Mouse (Mus musculus) testis, adult 2 months (tissue): ENCODE measurements around the gene Angpt4. TPM values are rescaled to one million over a fixed set of nuclear protein-coding genes. Genes with fewer than 3 reads are reported as not detected.

Experiments used
- H3K27ac ChIP-seq: fragments of 200-500 bp; 2 replicates; pipeline ENCODE4 v1.5.1; 2012; ENCODE audit warnings: low read depth, low read length; ENCODE audit not compliant: control insufficient read depth, insufficient read depth
- H3K27me3 ChIP-seq: fragments of 200-500 bp; 2 replicates; pipeline ENCODE4 v1.6.1; 2012; ENCODE audit warnings: mild to moderate bottlenecking, low read length, moderate library complexity; ENCODE audit not compliant: control insufficient read depth, insufficient read depth
- H3K36me3 ChIP-seq: fragments of 200-500 bp; 2 replicates; pipeline ENCODE4 v1.6.1; 2012; ENCODE audit warnings: mild to moderate bottlenecking, low read length; ENCODE audit not compliant: control insufficient read depth, insufficient read depth
- H3K4me1 ChIP-seq: fragments of 200-500 bp; 2 replicates; pipeline ENCODE4 v1.6.1; 2012; ENCODE audit warnings: low read length; ENCODE audit not compliant: control insufficient read depth, insufficient read depth
- H3K4me3 ChIP-seq: fragments of 200-500 bp; 2 replicates; pipeline ENCODE4 v1.5.1; 2012; ENCODE audit warnings: low read depth, mild to moderate bottlenecking, low read length, moderate library complexity, mixed read lengths; ENCODE audit not compliant: control insufficient read depth
- CTCF ChIP-seq: fragments of 200-500 bp; IDR thresholded peaks from 2 replicates; pipeline ENCODE4 v1.5.1; 2012; ENCODE audit warnings: low read depth, mild to moderate bottlenecking, inconsistent platforms, low read length, moderate library complexity; ENCODE audit not compliant: control insufficient read depth, insufficient read depth, insufficient replicate concordance
- POLR2A ChIP-seq: fragments of 200-500 bp; IDR thresholded peaks from 2 replicates; pipeline ENCODE4 v1.6.1; 2012; ENCODE audit warnings: low read depth, mild to moderate bottlenecking, inconsistent platforms, low read length, moderate library complexity; ENCODE audit not compliant: control insufficient read depth
- polyA plus RNA-seq: library from polyadenylated mRNA; depleted of rRNA; stranded (reverse); fragments of >200 nt; gene quantifications from 2 replicates; pipeline ENCODE4 v1.2.3, GENCODE M21; 2012

Angpt4 gene
- polyA plus RNA-seq, 1 experiment, result 2.5 TPM

GRCm38 (mm10) chr2:151979470-151980354 lies 68.7 kb downstream of the Angpt4 start, which contains the start of gene Fam110a:
Fam110a (minus strand) TSS chr2:151980219.
- Histone ChIP-seq H3K27ac (peak within 1 kb of the TSS; percentile 76), H3K27me3 (no peaks in the 10 kb centered on the region), H3K4me3 (peak within 1 kb of the TSS; percentile 87), H3K36me3 (no peaks in the 10 kb centered on the region), H3K4me1 (peaks cover 13% of the 10 kb centered on the region)
- TF ChIP-seq POLR2A, result peak; percentile 84
- TF ChIP-seq CTCF, result no peak

- Histone ChIP-seq H3K4me3 (peak overlapping the region; percentile 87), H3K27ac (peak overlapping the region; percentile 76), H3K27me3 (no peaks in the 10 kb centered on the region), H3K4me1 (peaks cover 13% of the 10 kb centered on the region), H3K36me3 (no peaks in the 10 kb centered on the region)
- TF ChIP-seq POLR2A (no peak), CTCF (no peak)
Measured at GRCm38 (mm10) chr2:151980355-151980693, 69.3 kb downstream of the Angpt4 start.

GRCm38 (mm10) chr2:151981268-151981667 lies 70.3 kb downstream of the Angpt4 start:
- peaks cover 15% of the 10 kb centered on the region for H3K4me1 ChIP-seq
- no peaks in the 10 kb centered on the region for H3K27me3 ChIP-seq
- no peak overlapping the region; the same call in 1 of the 2 replicates for H3K4me3 ChIP-seq
- no peak overlapping the region for H3K27ac ChIP-seq
- H3K36me3 ChIP-seq, result no peaks in the 10 kb centered on the region
- TF ChIP-seq CTCF (no peak), POLR2A (no peak)

GRCm38 (mm10) chr2:151982476-151982875 lies 71.5 kb downstream of the Angpt4 start:
- TF ChIP-seq CTCF, result no peak

GRCm38 (mm10) chr2:151984019-151984418 lies 73.0 kb downstream of the Angpt4 start:
- no peak overlapping the region for H3K4me3 ChIP-seq
- no peak for TF ChIP-seq CTCF
- no peak for TF ChIP-seq POLR2A

More at GRCm38 (mm10) chr2:151982476-151982875, 71.5 kb downstream of the Angpt4 start:
- no peaks in the 10 kb centered on the region for H3K36me3 ChIP-seq
- peaks cover 15% of the 10 kb centered on the region for H3K4me1 ChIP-seq
- H3K27me3 ChIP-seq, result no peaks in the 10 kb centered on the region
- no peak overlapping the region for H3K4me3 ChIP-seq
- H3K27ac ChIP-seq, result no peak overlapping the region

GRCm38 (mm10) chr2:151985426-151986172 lies 74.6 kb downstream of the Angpt4 start:
- 0 out of 2 replicates have a peak overlapping the region, but pooled peaks have one; percentile 29 for H3K27ac ChIP-seq
- no peaks in the 10 kb centered on the region for H3K36me3 ChIP-seq
- no peaks in the 10 kb centered on the region for H3K27me3 ChIP-seq
- H3K4me1 ChIP-seq, result peaks cover 6% of the 10 kb centered on the region; the same call in 1 of the 2 replicates
- H3K4me3 ChIP-seq, result no peak overlapping the region
- no peak for TF ChIP-seq CTCF
- no peak for TF ChIP-seq POLR2A

More at GRCm38 (mm10) chr2:151984019-151984418, 73.0 kb downstream of the Angpt4 start:
- no peaks in the 10 kb centered on the region for H3K36me3 ChIP-seq
- no peak overlapping the region for H3K27ac ChIP-seq
- peaks cover 15% of the 10 kb centered on the region for H3K4me1 ChIP-seq
- no peaks in the 10 kb centered on the region for H3K27me3 ChIP-seq

GRCm38 (mm10) chr2:151986958-151987357 lies 75.9 kb downstream of the Angpt4 start:
- TF ChIP-seq CTCF, result no peak
- TF ChIP-seq POLR2A, result no peak

More at GRCm38 (mm10) chr2:151986958-151987357, 75.9 kb downstream of the Angpt4 start:
- Histone ChIP-seq H3K27ac (peak overlapping the region; percentile 32; the same call in 1 of the 2 replicates), H3K27me3 (no peaks in the 10 kb centered on the region), H3K36me3 (no peaks in the 10 kb centered on the region), H3K4me3 (no peak overlapping the region), H3K4me1 (peaks cover 2% of the 10 kb centered on the region; the same call in 1 of the 2 replicates)
